Mouse (Mus musculus) A20 (cell line): ENCODE data around the gene Saa4.

ENCODE experiments used
- DNase-seq: peaks from one replicate; pipeline ENCODE4 v3.0.0-alpha.2; 2011; ENCODE audit warnings: low read depth, low spot score

Saa4 gene

DNA sequence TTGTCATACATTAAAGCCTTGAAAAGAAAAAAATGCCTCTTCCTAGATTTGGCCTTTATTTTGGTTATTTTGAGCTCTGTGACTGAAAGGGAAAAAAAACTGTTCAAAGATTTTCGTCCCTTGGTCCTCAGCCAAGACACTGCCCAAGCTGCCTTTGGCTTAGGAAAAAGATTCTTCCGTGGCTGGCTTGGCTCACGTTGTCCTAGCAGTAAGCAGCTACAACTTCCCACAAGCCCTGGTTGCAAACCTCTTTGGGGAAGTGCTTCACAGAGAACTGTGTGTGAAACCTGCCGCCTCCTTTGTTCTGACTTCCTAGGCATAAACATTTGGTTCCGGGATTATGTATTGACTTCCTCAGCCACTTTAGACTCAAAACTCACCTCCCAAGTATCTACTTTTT is 15.5 kb downstream of the Saa4 start:
- DNase-seq, result no peak

DNA sequence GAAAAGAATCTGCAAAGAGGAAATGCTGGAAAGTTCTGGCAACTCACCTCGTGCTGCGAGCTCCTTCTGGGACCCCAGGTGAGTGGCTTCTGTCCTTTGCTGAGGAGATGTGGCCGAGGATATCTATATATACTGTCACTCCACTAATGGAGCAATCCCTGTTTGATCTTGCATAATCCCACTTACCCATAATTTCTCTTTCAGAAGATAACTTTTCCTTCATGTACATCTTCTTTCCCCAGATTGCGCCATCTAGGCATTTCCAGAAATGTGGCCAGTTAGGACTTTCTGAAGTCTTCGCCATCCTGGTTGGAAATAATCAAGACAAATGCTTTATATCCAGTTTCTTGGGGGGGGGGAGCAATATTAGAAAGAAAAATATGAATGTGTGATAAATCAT is 16.8 kb downstream of the Saa4 start, which contains the start of gene Saa3:
TSS of gene Saa3 (minus strand) at position 101 of the 400 bp plus-strand sequence.
- no peak for DNase-seq

DNA sequence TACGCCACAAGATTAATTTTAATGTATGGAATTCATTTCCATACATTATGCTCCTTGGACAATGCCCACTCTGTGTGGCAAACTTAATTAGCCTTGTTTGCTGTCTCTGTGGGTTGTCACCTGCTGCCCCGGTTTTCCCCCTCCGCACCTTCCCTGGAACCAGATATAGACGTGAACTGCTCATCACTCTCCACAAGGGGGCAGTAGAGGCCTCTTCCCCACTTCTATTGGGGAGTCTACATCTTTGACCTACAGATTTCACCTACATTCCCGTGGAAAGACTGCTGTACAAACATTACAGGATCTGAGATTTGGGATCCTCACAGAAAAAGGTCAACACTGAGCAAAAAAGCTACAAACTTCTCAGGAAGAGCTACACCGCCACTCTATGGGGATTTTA is 17.9 kb downstream of the Saa4 start:
- peak; percentile 76 for DNase-seq

DNA sequence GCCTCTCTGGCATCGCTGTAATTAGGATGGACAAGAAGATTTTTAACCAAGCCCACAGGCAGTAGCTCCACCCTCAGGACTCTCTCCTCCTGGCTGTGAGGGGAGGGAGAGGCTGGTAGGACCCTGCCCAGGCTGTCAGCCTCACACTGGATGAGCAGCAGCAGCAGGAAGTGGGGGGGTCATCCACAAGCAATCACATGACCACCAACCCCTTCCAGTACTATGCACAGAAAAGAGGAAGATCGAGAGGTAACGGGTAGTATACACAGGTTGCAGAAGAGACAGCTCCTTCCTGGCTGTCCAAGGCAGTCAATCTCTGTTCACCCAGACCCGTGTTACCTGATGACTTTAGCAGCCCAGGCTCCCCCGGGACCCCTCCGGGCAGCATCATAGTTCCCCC is 20.2 kb downstream of the Saa4 start:
- peak; percentile 47 for DNase-seq

DNA sequence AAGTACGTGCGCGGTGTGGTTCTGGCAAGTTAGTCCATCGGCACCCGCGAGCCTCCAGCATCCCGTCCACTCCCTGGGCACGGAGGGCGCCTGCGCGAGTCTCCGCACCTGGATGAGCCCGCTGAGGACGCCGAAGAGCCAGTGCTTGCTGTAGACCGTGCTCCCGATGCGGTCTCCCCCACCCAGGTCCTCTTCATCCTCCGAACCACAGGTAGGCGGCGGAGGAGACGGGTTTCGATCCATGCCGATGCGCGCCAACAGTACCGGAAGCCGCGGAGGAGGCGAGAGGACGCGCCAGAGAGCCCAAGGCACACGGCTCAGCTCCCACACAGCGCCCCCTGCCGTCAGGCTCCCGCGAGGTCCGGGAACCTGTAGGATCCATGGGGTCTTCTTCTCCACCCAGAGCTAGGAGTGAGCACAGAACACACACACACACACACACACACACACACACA is 22.0 kb downstream of the Saa4 start, which contains the start of gene Saal1:
TSS of gene Saal1 (minus strand) at position 291 of the 455 bp plus-strand sequence.
- peak; percentile 94 for DNase-seq

DNA sequence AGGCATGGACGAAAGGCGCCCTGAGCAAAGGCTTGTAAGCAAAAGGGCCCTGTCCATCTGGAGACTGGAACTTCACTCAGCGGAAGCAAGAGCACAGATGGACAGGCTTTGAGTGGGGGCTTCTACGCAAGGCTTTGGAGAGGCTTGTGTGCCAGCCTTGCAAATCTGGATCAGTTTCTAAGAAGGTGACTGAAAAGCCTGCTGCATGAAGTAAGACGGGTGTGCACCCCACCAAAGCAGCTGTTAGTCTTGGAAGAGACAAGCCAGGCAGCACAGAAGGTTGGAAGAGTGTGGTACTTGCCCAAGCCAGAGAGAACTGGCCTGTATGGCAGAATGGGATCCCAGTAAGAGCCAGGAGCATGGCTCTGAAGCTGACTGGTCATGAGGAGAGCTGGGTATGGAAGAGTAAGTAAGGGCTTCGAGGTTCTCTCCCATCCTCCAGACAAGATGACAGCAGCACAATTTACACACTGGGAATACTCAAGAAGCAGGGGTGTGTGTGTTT is 31.8 kb downstream of the Saa4 start:
- DNase-seq, result no peak

DNA sequence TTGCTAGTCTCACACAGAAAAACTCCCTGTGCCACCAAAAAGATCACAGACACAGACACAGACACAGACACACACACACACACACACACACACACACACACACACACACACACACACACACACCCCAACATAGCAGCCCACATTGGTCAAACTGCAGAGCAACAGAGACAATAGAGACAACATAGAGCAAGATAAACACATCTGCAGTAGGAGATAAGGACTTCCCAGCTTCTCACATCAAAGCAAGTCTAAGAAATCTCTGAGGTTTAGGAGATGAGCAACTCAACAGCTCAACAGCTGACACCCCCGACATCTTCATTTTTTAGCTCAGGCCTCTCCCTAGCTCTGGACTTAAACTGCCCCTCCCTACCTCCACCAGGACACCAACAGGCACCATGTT is 35.6 kb downstream of the Saa4 start:
- no peak for DNase-seq

DNA sequence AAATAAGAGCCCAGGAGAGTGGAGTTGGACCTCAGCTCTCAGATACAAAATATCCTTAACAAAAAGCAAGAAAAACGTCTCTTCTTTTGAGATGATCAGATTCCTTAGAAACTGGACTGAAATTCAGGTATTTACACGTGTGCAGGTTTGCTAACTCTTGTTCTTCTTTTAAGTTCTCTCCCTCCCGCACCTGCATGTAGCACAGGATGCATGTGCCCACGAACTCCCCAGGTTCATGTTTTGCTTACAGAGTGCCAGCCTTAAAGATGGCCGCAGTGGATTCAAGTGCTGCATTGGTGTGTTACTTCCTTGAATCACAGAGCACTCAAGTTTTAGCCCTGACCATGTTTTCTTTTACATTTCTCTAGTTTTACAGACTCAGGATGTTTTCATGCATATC is 45.6 kb downstream of the Saa4 start:
- DNase-seq, result peak; percentile 77

DNA sequence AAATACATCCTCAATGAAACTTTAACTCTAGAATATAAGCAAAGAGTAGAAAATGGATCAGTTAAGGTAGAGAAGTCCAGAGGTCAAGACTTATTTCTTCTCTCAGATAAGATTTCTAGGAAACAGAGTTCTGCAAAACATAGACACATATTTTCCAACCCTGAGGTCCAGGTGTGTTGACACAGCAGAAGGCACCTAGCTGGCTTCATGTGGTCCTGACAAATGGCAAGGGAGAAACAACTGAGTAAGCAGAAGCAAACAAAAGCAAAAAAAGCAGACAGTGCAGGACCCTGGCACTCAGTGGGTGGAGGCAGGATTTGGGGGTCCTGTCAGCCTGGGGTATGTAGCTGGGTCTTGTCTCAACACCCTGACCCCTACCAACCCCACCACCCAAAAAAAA is 51.7 kb downstream of the Saa4 start:
- DNase-seq, result no peak

DNA sequence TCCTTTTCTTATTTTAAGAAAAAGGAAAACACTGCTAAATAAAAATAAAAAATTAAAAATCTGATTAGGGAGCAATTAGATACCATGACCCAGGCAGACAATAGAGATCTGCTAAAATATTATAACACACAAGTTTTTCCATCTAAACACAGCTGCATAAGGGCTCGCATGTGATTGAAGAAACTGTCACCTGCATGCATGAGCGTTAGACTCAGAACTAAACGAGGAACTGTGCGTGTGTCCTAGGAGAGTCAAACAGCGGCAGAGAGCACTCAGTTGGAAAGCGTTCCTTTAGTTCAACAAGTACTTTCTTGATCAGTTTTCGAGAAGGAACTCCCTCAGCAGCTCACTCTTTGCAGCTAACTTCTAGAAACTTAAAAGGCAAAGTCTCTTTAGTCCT is 53.4 kb downstream of the Saa4 start:
- peak; percentile 67 for DNase-seq

DNA sequence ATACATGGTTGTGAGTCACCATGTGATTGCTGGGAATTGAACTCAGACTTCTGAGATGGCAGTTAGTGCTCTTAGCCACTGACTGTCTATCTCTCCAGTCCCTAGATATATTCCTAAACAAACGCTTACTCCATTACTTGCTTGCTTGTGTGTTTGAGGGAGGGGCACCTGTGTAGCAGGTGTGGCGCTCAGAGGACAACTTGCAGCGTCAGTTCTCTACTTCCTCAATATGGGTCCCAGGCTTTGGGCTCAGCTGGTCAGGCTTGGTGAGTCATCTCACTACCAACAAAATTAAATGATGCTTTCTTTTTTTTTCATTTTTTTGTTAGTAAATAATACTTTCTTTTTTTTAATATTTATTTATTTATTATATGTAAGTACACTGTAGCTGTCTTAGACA is 54.0 kb downstream of the Saa4 start:
- DNase-seq, result peak; percentile 82
